Mouse (Mus musculus): ENCODE results near the gene Samd8. TPM values are rescaled to one million over a fixed set of nuclear protein-coding genes. Genes with fewer than 3 reads are reported as not detected.

The Samd8 gene
- 8.1 and 8.5 TPM in 2 replicates for polyA plus RNA-seq (2015; fragmentation: Nextera tagmentation; extraction: Ambion mirVana)

DNA sequence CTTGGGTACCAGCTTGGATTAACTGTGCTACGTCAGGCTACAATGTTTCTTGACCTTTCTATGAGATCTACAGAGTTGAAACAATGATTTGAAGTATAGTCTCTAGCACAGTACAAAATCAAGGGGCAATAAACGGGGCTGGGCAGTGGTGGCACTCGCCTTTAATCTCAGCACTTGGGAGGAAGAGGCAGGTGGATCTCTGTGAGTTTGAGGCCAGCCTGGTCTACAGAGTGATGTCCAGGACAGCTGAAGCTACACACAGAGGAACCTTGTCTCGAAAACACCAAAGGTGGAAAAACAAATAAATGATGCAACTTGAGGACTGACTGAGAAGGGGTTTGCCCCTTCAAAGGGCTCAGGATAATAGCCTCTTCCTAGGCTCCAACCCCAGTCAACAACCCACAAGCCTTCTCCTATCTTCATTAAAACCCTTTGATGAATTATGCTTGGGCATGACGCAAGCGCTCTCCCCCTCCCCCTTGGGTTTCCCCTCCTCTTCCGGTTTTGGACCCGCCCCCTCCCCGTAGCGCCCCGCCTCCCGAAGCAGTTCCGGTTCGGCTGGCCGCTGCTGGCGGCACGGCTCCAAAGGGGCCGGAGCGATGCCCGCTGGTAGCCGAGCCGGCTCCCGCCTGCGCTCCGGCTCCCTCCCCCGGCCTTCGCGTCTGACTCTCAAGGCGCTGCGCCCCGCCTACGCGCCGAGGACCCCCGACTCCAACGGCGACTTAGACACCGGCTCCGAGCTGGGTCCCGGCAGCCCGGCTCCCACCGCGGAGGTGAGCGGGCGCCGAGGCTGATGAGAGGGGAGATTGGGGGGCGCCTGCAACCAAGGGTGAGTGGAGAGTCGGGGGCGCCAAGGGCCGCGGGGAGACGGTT lies at the start of gene Samd8:
Gene Samd8, plus strand, starts transcription at position 524 of the 873 bp plus-strand sequence.
- no peak for TF ChIP-seq CTCF (IDR thresholded peaks at IDR 0.05; ENCODE audit: low read depth)
- peak within 1 kb of the TSS; percentile 93 for H3K9ac ChIP-seq (ENCODE audit: low read depth, low read length)

DNA sequence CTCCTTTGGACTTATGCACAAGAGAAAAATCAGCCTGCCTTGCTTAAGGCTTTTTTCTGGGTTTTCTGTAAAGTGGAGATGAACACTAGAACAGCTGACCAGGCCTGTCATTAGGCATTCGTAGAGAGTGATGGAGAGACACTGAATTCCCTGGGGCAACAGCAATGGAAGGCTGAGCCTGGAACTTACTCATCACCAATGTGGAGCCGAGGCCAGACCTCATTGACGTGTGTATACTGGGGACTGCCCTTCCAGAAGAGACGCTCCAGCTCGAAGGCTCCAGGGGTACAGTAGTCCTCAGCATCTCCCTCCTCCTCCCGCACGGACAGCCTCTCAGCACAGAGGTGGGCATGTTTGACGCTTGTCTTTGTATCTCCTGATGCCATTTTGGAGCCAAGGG lies 47.6 kb upstream of the Samd8 start:
- Histone ChIP-seq H3K9me3 (replicated peaks; ENCODE audit: low read length) (no peaks in the 10 kb centered on the region), H3K9ac (ENCODE audit: low read depth, low read length) (no peak overlapping the region), H3K36me3 (ENCODE audit: insufficient read depth, low read length) (no peaks in the 10 kb centered on the region), H3K4me1 (replicated peaks; ENCODE audit: insufficient read depth, low read length) (0 out of 2 replicates have a peak, but pooled peaks cover 4% of the 10 kb centered on the region), H3K4me3 (replicated peaks; ENCODE audit: low read depth, low read length) (no peak overlapping the region), H3K4me2 (ENCODE audit: low read length) (no peak overlapping the region), H3K27ac (no peak overlapping the region), H3K27me3 (ENCODE audit: insufficient read depth, low read length) (no peaks in the 10 kb centered on the region)
- DNase-seq (ENCODE audit: low spot score) (no peak), ATAC-seq (replicated peaks; ENCODE audit: low FRiP score, low read depth) (no peak)
- no peak for TF ChIP-seq CTCF (IDR thresholded peaks at IDR 0.05; ENCODE audit: low read depth)
- WGBS: 79% methylated on average over 8 of the region's 8 CpGs

More for the DNA sequence above, at the start of gene Samd8:
- Histone ChIP-seq H3K27ac (peak within 1 kb of the TSS; percentile 93), H3K27me3 (ENCODE audit: insufficient read depth, low read length) (no peaks in the 10 kb centered on the region), H3K4me1 (replicated peaks; ENCODE audit: insufficient read depth, low read length) (peaks cover 13% of the 10 kb centered on the region), H3K9me3 (replicated peaks; ENCODE audit: low read length) (no peaks in the 10 kb centered on the region), H3K4me2 (ENCODE audit: low read length) (peak within 1 kb of the TSS; percentile 80), H3K4me3 (replicated peaks; ENCODE audit: low read depth, low read length) (peak within 1 kb of the TSS; percentile 100), H3K36me3 (ENCODE audit: insufficient read depth, low read length) (no peaks in the 10 kb centered on the region)
- ATAC-seq (replicated peaks; ENCODE audit: low FRiP score, low read depth) (peak; percentile 88), DNase-seq (ENCODE audit: low spot score) (peak; percentile 91)
- 6% methylated on average over 52 of the region's 52 CpGs for WGBS

DNA sequence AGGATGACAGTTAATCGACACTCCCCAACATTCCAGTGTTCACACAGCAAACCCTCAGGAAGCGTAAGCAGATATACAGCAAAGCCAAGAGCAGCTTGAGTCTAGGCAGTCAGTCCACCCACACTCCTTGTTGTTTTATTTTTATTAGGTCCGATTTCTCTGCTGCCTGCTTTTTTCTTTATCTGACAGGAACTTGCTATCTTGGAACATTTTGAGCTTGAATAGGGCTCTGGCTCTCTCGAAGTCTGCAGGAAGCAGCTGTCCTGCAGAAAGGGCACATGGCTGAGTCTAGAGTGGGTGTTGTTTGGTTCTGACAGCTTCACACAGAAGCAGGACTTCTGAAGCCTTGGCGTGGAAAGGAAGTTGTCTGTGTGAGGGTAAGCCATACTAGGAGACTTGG lies 47.1 kb upstream of the Samd8 start:
- Histone ChIP-seq H3K9ac (ENCODE audit: low read depth, low read length) (no peak overlapping the region), H3K36me3 (ENCODE audit: insufficient read depth, low read length) (no peaks in the 10 kb centered on the region), H3K9me3 (replicated peaks; ENCODE audit: low read length) (no peaks in the 10 kb centered on the region), H3K4me1 (replicated peaks; ENCODE audit: insufficient read depth, low read length) (0 out of 2 replicates have a peak, but pooled peaks cover 4% of the 10 kb centered on the region), H3K27me3 (ENCODE audit: insufficient read depth, low read length) (no peaks in the 10 kb centered on the region), H3K27ac (no peak overlapping the region), H3K4me2 (ENCODE audit: low read length) (no peak overlapping the region), H3K4me3 (replicated peaks; ENCODE audit: low read depth, low read length) (no peak overlapping the region)
- whole genome bisulfite sequencing: 10% methylated on average over 5 of the region's 5 CpGs
- ATAC-seq (replicated peaks; ENCODE audit: low FRiP score, low read depth) (no peak), DNase-seq (ENCODE audit: low spot score) (peak; percentile 70)
- no peak for TF ChIP-seq CTCF (IDR thresholded peaks at IDR 0.05; ENCODE audit: low read depth)

DNA sequence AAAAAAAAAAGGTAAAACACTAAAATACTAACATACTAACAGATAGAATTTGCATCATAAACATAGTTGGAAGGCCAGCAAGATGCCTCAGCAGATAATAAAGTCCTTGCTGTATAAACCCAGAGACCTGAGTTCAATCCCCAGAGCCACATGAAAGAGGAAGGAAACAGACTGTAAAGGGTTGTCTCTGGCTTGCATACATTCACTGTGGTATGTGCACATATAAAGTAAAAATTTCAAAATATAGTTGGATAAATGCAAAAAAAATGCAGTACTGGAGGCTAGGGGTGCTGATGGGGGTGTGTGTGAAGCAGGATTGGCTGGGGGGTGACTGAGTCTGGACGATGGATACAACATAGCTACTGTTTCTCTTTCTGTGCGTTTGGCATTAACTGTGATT lies 44.9 kb upstream of the Samd8 start:
- Histone ChIP-seq H3K4me1 (replicated peaks; ENCODE audit: insufficient read depth, low read length) (0 out of 2 replicates have a peak, but pooled peaks cover 4% of the 10 kb centered on the region), H3K4me2 (ENCODE audit: low read length) (no peak overlapping the region), H3K27me3 (ENCODE audit: insufficient read depth, low read length) (no peaks in the 10 kb centered on the region), H3K9ac (ENCODE audit: low read depth, low read length) (no peak overlapping the region), H3K4me3 (replicated peaks; ENCODE audit: low read depth, low read length) (no peak overlapping the region), H3K9me3 (replicated peaks; ENCODE audit: low read length) (no peaks in the 10 kb centered on the region), H3K36me3 (ENCODE audit: insufficient read depth, low read length) (no peaks in the 10 kb centered on the region), H3K27ac (no peak overlapping the region)
- no peak for DNase-seq (ENCODE audit: low spot score)
- no peak for TF ChIP-seq CTCF (IDR thresholded peaks at IDR 0.05; ENCODE audit: low read depth)
- WGBS: 83% methylated on average over 2 of the region's 2 CpGs
- ATAC-seq (replicated peaks; ENCODE audit: low FRiP score, low read depth): no peak

DNA sequence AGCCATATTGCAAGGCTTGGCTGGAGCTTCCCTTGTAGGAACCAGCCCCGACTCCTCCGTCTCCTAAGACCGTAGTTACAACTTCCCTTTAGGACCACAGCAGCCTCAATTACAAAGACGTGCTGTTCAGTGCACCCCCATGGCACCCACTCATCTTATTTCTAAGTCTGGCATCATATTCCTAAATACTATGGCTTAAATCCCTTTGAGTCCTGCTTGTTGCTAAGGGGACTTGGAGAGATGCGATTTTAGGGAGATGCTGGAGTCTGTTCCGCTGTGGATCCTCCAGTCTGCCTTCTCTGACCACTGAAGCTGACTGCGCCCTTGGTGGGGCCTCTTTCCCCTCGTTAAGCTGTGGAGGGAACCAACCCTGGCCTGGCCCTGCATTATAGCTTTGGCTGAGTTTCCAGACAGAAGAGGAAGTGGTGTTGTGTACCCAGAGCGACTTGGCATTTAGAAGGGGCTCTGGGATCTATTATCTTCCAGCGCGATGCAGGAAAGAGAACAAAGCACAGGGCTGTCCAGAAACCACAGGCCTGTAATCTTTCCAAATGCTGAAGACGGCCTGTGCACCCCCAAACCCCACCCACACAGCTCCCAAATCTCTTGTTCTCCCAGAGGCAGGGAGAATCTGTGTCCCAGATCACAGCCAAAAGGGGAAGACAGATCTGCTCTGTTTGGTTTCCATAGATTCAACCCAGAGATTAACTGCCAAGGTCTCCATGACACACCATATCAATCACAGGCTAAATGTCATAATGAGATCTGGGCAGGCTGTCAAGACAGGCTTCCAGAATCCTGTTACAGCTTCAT lies 43.4 kb upstream of the Samd8 start:
- Histone ChIP-seq H3K4me2 (ENCODE audit: low read length) (no peak overlapping the region), H3K9me3 (replicated peaks; ENCODE audit: low read length) (no peaks in the 10 kb centered on the region), H3K36me3 (ENCODE audit: insufficient read depth, low read length) (no peaks in the 10 kb centered on the region), H3K4me1 (replicated peaks; ENCODE audit: insufficient read depth, low read length) (0 out of 2 replicates have a peak, but pooled peaks cover 4% of the 10 kb centered on the region), H3K27me3 (ENCODE audit: insufficient read depth, low read length) (no peaks in the 10 kb centered on the region), H3K27ac (no peak overlapping the region), H3K4me3 (replicated peaks; ENCODE audit: low read depth, low read length) (no peak overlapping the region), H3K9ac (ENCODE audit: low read depth, low read length) (no peak overlapping the region)
- WGBS: 65% methylated on average over 12 of the region's 12 CpGs
- no peak for ATAC-seq (replicated peaks; ENCODE audit: low FRiP score, low read depth)
- TF ChIP-seq CTCF (IDR thresholded peaks at IDR 0.05; ENCODE audit: low read depth): no peak
- DNase-seq (ENCODE audit: low spot score): no peak

DNA sequence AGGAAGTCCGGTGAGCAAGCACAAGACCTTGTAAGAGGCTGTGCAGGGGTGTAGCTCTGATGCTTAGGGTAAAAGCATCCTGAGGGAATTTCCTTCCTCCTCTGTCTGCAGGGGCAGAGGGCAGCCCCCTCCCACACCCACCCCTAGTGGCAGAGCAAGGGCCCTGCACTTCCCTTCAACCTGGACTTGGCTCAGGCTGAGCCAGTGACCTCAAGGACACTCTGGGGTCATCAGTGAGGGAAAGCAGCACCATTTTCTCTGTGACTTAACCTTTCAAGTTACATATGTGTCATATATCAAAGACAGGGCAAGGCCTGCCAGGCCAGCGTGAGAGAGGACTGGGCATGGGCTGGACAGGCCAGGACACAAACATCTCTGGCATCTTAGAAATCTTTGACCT lies 40.8 kb upstream of the Samd8 start:
- TF ChIP-seq CTCF (IDR thresholded peaks at IDR 0.05; ENCODE audit: low read depth): peak; percentile 37; the same call in 1 of the 2 replicates
- Histone ChIP-seq H3K4me3 (replicated peaks; ENCODE audit: low read depth, low read length) (no peak overlapping the region), H3K36me3 (ENCODE audit: insufficient read depth, low read length) (no peaks in the 10 kb centered on the region), H3K9ac (ENCODE audit: low read depth, low read length) (no peak overlapping the region), H3K4me1 (replicated peaks; ENCODE audit: insufficient read depth, low read length) (no peaks in the 10 kb centered on the region), H3K4me2 (ENCODE audit: low read length) (no peak overlapping the region), H3K9me3 (replicated peaks; ENCODE audit: low read length) (no peaks in the 10 kb centered on the region), H3K27me3 (ENCODE audit: insufficient read depth, low read length) (no peaks in the 10 kb centered on the region), H3K27ac (no peak overlapping the region)
- ATAC-seq (replicated peaks; ENCODE audit: low FRiP score, low read depth): 0 out of 2 replicates have a peak, but pooled peaks have one; percentile 13
- 66% methylated on average over 2 of the region's 2 CpGs for WGBS
- no peak for DNase-seq (ENCODE audit: low spot score)

Measured in kidney, postnatal 0 days (tissue).